Mouse (Mus musculus) thymus, adult 2 months (tissue): ENCODE measurements around the gene Rimbp2. TPM values are rescaled to one million over a fixed set of nuclear protein-coding genes. Genes with fewer than 3 reads are reported as not detected.
A peak's percentile ranks its signal among the peaks of the same experiment; 100 is the strongest.

Source experiments
- DNase-seq: peaks from one replicate; pipeline ENCODE4 v3.0.0; 2021
- H3K27ac ChIP-seq: fragments of 200-500 bp; 2 replicates; pipeline ENCODE4 v1.5.1; 2012; ENCODE audit warnings: low read length, control low read depth; ENCODE audit not compliant: control insufficient read depth, insufficient read depth
- H3K27me3 ChIP-seq: fragments of 200-500 bp; 2 replicates; pipeline ENCODE4 v1.6.1; 2012; ENCODE audit warnings: mild to moderate bottlenecking, low read length, moderate library complexity, mixed read lengths; ENCODE audit not compliant: control insufficient read depth, insufficient read depth
- H3K36me3 ChIP-seq: fragments of 200-500 bp; 2 replicates; pipeline ENCODE4 v1.6.1; 2012; ENCODE audit warnings: mild to moderate bottlenecking, low read length, moderate library complexity; ENCODE audit not compliant: control insufficient read depth, insufficient read depth
- H3K4me1 ChIP-seq: fragments of 200-500 bp; replicated peaks from 2 replicates; pipeline ENCODE4 v1.6.1; 2012; ENCODE audit warnings: low read length; ENCODE audit not compliant: control insufficient read depth, insufficient read depth
- H3K4me3 ChIP-seq: fragments of 200-500 bp; 2 replicates; pipeline ENCODE4 v1.5.1; 2012; ENCODE audit warnings: mild to moderate bottlenecking, low read length, control low read depth, moderate library complexity; ENCODE audit not compliant: control insufficient read depth, insufficient read depth
- CTCF ChIP-seq: fragments of 200-500 bp; IDR thresholded peaks from 2 replicates; pipeline ENCODE4 v1.5.1; 2012; ENCODE audit warnings: mild to moderate bottlenecking, control low read depth, low read length, moderate library complexity, borderline replicate concordance; ENCODE audit not compliant: control insufficient read depth, poor library complexity, insufficient read depth; ENCODE audit errors: extremely low read depth
- POLR2A ChIP-seq: fragments of 200-500 bp; IDR thresholded peaks from 2 replicates; pipeline ENCODE4 v1.6.1; 2012; ENCODE audit warnings: mild to moderate bottlenecking, low read length, control low read depth, moderate library complexity; ENCODE audit not compliant: control insufficient read depth, poor library complexity, insufficient read depth; ENCODE audit errors: extremely low read depth
- WGBS: fragments of 180-500 bp; shearing (Covaris S2); methylation state at CpG from one replicate; pipeline ENCODE4 v1.1.7; 2018; 5-methylcytosine and 5-hydroxymethylcytosine counted together
- polyA plus RNA-seq: library from polyadenylated mRNA; depleted of rRNA; stranded (reverse); fragments of >200 nt; gene quantifications from 2 replicates; pipeline ENCODE4 v1.2.3, GENCODE M21; 2012

The Rimbp2 gene
- polyA plus RNA-seq, 1 experiment: 0.11 TPM

- no peaks in the 10 kb centered on the region for H3K36me3 ChIP-seq
- 78% methylated on average over 12 of the region's 12 CpGs for WGBS
- DNase-seq: no peak
- no peaks in the 10 kb centered on the region for H3K4me1 ChIP-seq
- H3K27ac ChIP-seq: no peak overlapping the region
- no peak for TF ChIP-seq CTCF
- H3K4me3 ChIP-seq: no peak overlapping the region
- no peaks in the 10 kb centered on the region for H3K27me3 ChIP-seq
These were observed 143.3 kb downstream of the Rimbp2 start for GRCm38 (mm10) chr5:128810006-128810405.

- TF ChIP-seq POLR2A (no peak), CTCF (no peak)
- WGBS: 63% methylated on average over 5 of the region's 5 CpGs
These were observed 143.9 kb downstream of the Rimbp2 start for GRCm38 (mm10) chr5:128809406-128809805.

GRCm38 (mm10) chr5:128808547-128809182 lies 144.6 kb downstream of the Rimbp2 start:
- no peaks in the 10 kb centered on the region for H3K4me1 ChIP-seq
- TF ChIP-seq CTCF (no peak), POLR2A (no peak)
- DNase-seq: no peak
- H3K27ac ChIP-seq: no peak overlapping the region
- H3K36me3 ChIP-seq: no peaks in the 10 kb centered on the region
- no peaks in the 10 kb centered on the region for H3K27me3 ChIP-seq
- H3K4me3 ChIP-seq: no peak overlapping the region
- WGBS: 63% methylated on average over 9 of the region's 9 CpGs

More at GRCm38 (mm10) chr5:128809406-128809805, 143.9 kb downstream of the Rimbp2 start:
- peak; percentile 4 for DNase-seq
- no peaks in the 10 kb centered on the region for H3K36me3 ChIP-seq
- H3K27ac ChIP-seq: no peak overlapping the region
- no peaks in the 10 kb centered on the region for H3K4me1 ChIP-seq
- no peak overlapping the region for H3K4me3 ChIP-seq
- H3K27me3 ChIP-seq: no peaks in the 10 kb centered on the region

GRCm38 (mm10) chr5:128807408-128807807 lies 145.9 kb downstream of the Rimbp2 start:
- no peak overlapping the region for H3K4me3 ChIP-seq
- no peak for TF ChIP-seq CTCF
- no peak for TF ChIP-seq POLR2A
- WGBS: 82% methylated on average over 9 of the region's 9 CpGs

GRCm38 (mm10) chr5:128806296-128806998 lies 146.8 kb downstream of the Rimbp2 start:
- Histone ChIP-seq H3K4me1 (no peaks in the 10 kb centered on the region), H3K36me3 (no peaks in the 10 kb centered on the region), H3K27me3 (no peaks in the 10 kb centered on the region), H3K27ac (no peak overlapping the region), H3K4me3 (no peak overlapping the region)
- 93% methylated on average over 13 of the region's 13 CpGs for WGBS
- TF ChIP-seq CTCF (no peak), POLR2A (no peak)
- DNase-seq: no peak

More at GRCm38 (mm10) chr5:128807408-128807807, 145.9 kb downstream of the Rimbp2 start:
- no peaks in the 10 kb centered on the region for H3K4me1 ChIP-seq
- no peak overlapping the region for H3K27ac ChIP-seq
- H3K36me3 ChIP-seq: no peaks in the 10 kb centered on the region
- DNase-seq: no peak
- no peaks in the 10 kb centered on the region for H3K27me3 ChIP-seq

GRCm38 (mm10) chr5:128805092-128805491 lies 148.2 kb downstream of the Rimbp2 start:
- H3K27ac ChIP-seq: no peak overlapping the region
- DNase-seq: no peak
- WGBS: 84% methylated on average over 2 of the region's 2 CpGs
- no peak overlapping the region for H3K4me3 ChIP-seq
- TF ChIP-seq POLR2A (no peak), CTCF (no peak)
- H3K4me1 ChIP-seq: no peaks in the 10 kb centered on the region
- H3K36me3 ChIP-seq: no peaks in the 10 kb centered on the region
- no peaks in the 10 kb centered on the region for H3K27me3 ChIP-seq
